8 mouse cellular contexts compared by ENCODE assay signal in genomic region chr2:168765065-168765681, GRCm38 (mm10). TPM values are rescaled to one million over a fixed set of nuclear protein-coding genes. Genes with fewer than 3 reads are reported as not detected.
DNase-seq lines count a peak whose midpoint lies in the region; ATAC-seq lines count a peak whose summit lies in the region.

No protein-coding gene starts in this region.

- under 1% methylated on average over 31 of the region's 32 CpGs for WGBS in embryonic facial prominence, embryonic 14.5 days
- WGBS in stomach, embryonic 16.5 days: 1% methylated on average over 32 of the region's 32 CpGs

- H3K27me3 ChIP-seq in embryonic facial prominence, embryonic 14.5 days (replicated peaks; ENCODE audit: control insufficient read depth, insufficient read depth, low read length): peaks cover 76% of the 10 kb centered on the region
- peaks cover 52% of the 10 kb centered on the region for H3K27me3 ChIP-seq in stomach, embryonic 16.5 days (ENCODE audit: control insufficient read depth, insufficient read depth, low read length)

- peak overlapping the region; percentile 97 for H3K4me2 ChIP-seq in embryonic facial prominence, embryonic 14.5 days (ENCODE audit: low read depth, low read length)
- H3K4me2 ChIP-seq in stomach, embryonic 16.5 days (ENCODE audit: low read depth, low read length): peak overlapping the region; percentile 96

- peak overlapping the region; percentile 63 for H3K9ac ChIP-seq in embryonic facial prominence, embryonic 14.5 days (ENCODE audit: low read depth, low read length)
- peak overlapping the region; percentile 68 for H3K9ac ChIP-seq in stomach, embryonic 16.5 days (ENCODE audit: low read length)

- DNase-seq in right cerebral cortex, adult 18-20 months: peak; percentile 31
- no peak for DNase-seq in right cerebral cortex, postnatal 36 days (ENCODE audit: low spot score in 2 of 2)
- peak; percentile 48 for DNase-seq in embryonic facial prominence, embryonic 14.5 days (ENCODE audit: low spot score)
- peak; percentile 77 for DNase-seq in heart, postnatal 4 days
- peak; percentile 26 to 43 for DNase-seq in layer of hippocampus, postnatal 36 days
- peak; percentile 45 to 48 for DNase-seq in lung, postnatal 4 days

- H3K9me3 ChIP-seq in embryonic facial prominence, embryonic 14.5 days (ENCODE audit: control insufficient read depth, low read length): no peaks in the 10 kb centered on the region
- H3K9me3 ChIP-seq in stomach, embryonic 16.5 days (replicated peaks; ENCODE audit: control insufficient read depth, low read length): no peaks in the 10 kb centered on the region

- no peak overlapping the region for H3K27ac ChIP-seq in embryonic facial prominence, embryonic 14.5 days (replicated peaks; ENCODE audit: low read depth, low read length)
- no peak overlapping the region for H3K27ac ChIP-seq in stomach, embryonic 16.5 days (ENCODE audit: low read length)

- H3K36me3 ChIP-seq in embryonic facial prominence, embryonic 14.5 days (ENCODE audit: control insufficient read depth, insufficient read depth, low read length): no peaks in the 10 kb centered on the region
- H3K36me3 ChIP-seq in stomach, embryonic 16.5 days (ENCODE audit: control insufficient read depth, insufficient read depth, low read length): no peaks in the 10 kb centered on the region

- ATAC-seq in embryonic facial prominence, embryonic 14.5 days (ENCODE audit: low read depth): no peak
- peak; percentile 45; the same call in 1 of the 2 replicates for ATAC-seq in stomach, embryonic 16.5 days (ENCODE audit: insufficient read depth, low FRiP score)
- no peak for ATAC-seq in erythroid progenitor cell, adult 5-6 weeks (replicated peaks; ENCODE audit: low FRiP score, poor library complexity, severe bottlenecking)

- H3K4me1 ChIP-seq in embryonic facial prominence, embryonic 14.5 days (ENCODE audit: control insufficient read depth, insufficient read depth, low read length): peaks cover 14% of the 10 kb centered on the region
- H3K4me1 ChIP-seq in stomach, embryonic 16.5 days (ENCODE audit: control insufficient read depth, insufficient read depth, low read length): peaks cover 18% of the 10 kb centered on the region

- peak overlapping the region; percentile 56 for H3K4me3 ChIP-seq in embryonic facial prominence, embryonic 14.5 days (ENCODE audit: low read depth, low read length)
- peak overlapping the region; percentile 57 for H3K4me3 ChIP-seq in stomach, embryonic 16.5 days (replicated peaks; ENCODE audit: low read length)

RNA-seq across cellular contexts. Expression of gene Sall4, which starts 2.6 kb away (rescaled TPM):
- 0.35 and 0.42 TPM in 2 replicates for polyA plus RNA-seq in embryonic facial prominence, embryonic 14.5 days (2014; fragmentation: Nextera tagmentation; extraction: Ambion mirVana)
- 1 to 10 TPM; 1.1 to 1.5 TPM for total RNA-seq in heart, postnatal 4 days (2021)
- under 1 TPM; 0.57 to 0.83 TPM for total RNA-seq in layer of hippocampus, postnatal 36 days (2021)
- 0.52 and 0.76 TPM in 2 replicates for polyA plus RNA-seq in stomach, embryonic 16.5 days (2015; fragmentation: Nextera tagmentation; extraction: Ambion mirVana)
- total RNA-seq in erythroid progenitor cell, adult 5-6 weeks (2015; ENCODE audit: low replicate concordance): not detected in 2 replicates
- not detected in 2 replicates for total RNA-seq in erythroid progenitor cell, adult 5-6 weeks (2017; ENCODE audit: low replicate concordance)

RNA-seq across cellular contexts. Expression of gene Atp9a, which starts 23.0 kb away (rescaled TPM):
- polyA plus RNA-seq in embryonic facial prominence, embryonic 14.5 days (2014; fragmentation: Nextera tagmentation; extraction: Ambion mirVana): 28.7 and 29.1 TPM in 2 replicates
- 10 to 100 TPM; 56.8 to 57.7 TPM for total RNA-seq in heart, postnatal 4 days (2021)
- total RNA-seq in layer of hippocampus, postnatal 36 days (2021): 100 to 1,000 TPM; 342 to 346 TPM
- polyA plus RNA-seq in stomach, embryonic 16.5 days (2015; fragmentation: Nextera tagmentation; extraction: Ambion mirVana): 19.4 and 22.2 TPM in 2 replicates
- total RNA-seq in erythroid progenitor cell, adult 5-6 weeks (2015; ENCODE audit: low replicate concordance): not detected in 2 replicates
- total RNA-seq in erythroid progenitor cell, adult 5-6 weeks (2017; ENCODE audit: low replicate concordance): 0.13 TPM in 1 of 2 replicates, not detected in the other

Comparison
In these comparisons a context has a peak if more than half of its experiments do, and no peak if none do; other contexts are left out.
1. DNase-seq: peak in right cerebral cortex, adult 18-20 months (single experiment), embryonic facial prominence, embryonic 14.5 days (single experiment), heart, postnatal 4 days (single experiment), layer of hippocampus, postnatal 36 days (2 of 2) and lung, postnatal 4 days (2 of 2); none in right cerebral cortex, postnatal 36 days (0 of 2).
2. RNA of gene Atp9a, which starts 23.0 kb away (total RNA-seq): 342 to 346 TPM in layer of hippocampus, postnatal 36 days and 56.8 to 57.7 TPM in heart, postnatal 4 days; 0.13 TPM in erythroid progenitor cell, adult 5-6 weeks; every median in the first group is over 10 times any median in the second.